Mouse (Mus musculus) heart, postnatal 25 days (tissue): ENCODE measurements at regions not wholly inside any gene's neighbourhood (a gene's known extent, or its start where the extent isn't known, plus 50 kb on each side); places are given as distances from the start of the nearest gene placed in this dataset.

ENCODE experiments used
- DNase-seq: peaks from one replicate; pipeline ENCODE4 v3.0.0; 2022; ENCODE audit warnings: low spot score
- intact Hi-C: fragments of 180-260 bp; cut with DNase I; formaldehyde crosslinking; loops from one replicate; pipeline ENCODE4 v1.15.1; 2025

GRCm38 (mm10) chr12:45443512-45444190 lies 369.1 kb upstream of the Stxbp6 start:
- intact Hi-C loops: no loop called here
- DNase-seq: no peak

- intact Hi-C loops: no loop called here
- no peak for DNase-seq
These were observed 368.0 kb upstream of the Stxbp6 start for GRCm38 (mm10) chr12:45442474-45442873.

- intact Hi-C loops: no loop called here
- no peak for DNase-seq
These were observed 365.2 kb upstream of the Stxbp6 start for GRCm38 (mm10) chr12:45439745-45440144.

- no peak for DNase-seq
- intact Hi-C loops: no loop called here
These were observed 362.8 kb upstream of the Stxbp6 start for GRCm38 (mm10) chr12:45437271-45437670.

GRCm38 (mm10) chr12:45399436-45399835 lies 324.9 kb upstream of the Stxbp6 start:
- intact Hi-C loops: no loop called here
- no peak for DNase-seq

GRCm38 (mm10) chr12:45384864-45385263 lies 310.4 kb upstream of the Stxbp6 start:
- DNase-seq: no peak
- intact Hi-C loops: no loop called here
